Mouse (Mus musculus) heart, adult 18-20 months (tissue): ENCODE measurements around the gene Shox2. TPM values are rescaled to one million over a fixed set of nuclear protein-coding genes. Genes with fewer than 3 reads are reported as not detected.

Experiments
- DNase-seq, 2 experiments: peaks; one replicate each; pipeline ENCODE4 v3.0.0; 2021 to 2022; ENCODE audit warnings: mixed read lengths in 1 of 2
- total RNA-seq, 2 experiments: library from RNA; stranded (reverse); gene quantifications; 2 replicates each; pipeline ENCODE4 v1.2.3; 2021

The Shox2 gene
- total RNA-seq, 2 experiments from 2014 or later = 0.99 to 2.4 TPM

DNA sequence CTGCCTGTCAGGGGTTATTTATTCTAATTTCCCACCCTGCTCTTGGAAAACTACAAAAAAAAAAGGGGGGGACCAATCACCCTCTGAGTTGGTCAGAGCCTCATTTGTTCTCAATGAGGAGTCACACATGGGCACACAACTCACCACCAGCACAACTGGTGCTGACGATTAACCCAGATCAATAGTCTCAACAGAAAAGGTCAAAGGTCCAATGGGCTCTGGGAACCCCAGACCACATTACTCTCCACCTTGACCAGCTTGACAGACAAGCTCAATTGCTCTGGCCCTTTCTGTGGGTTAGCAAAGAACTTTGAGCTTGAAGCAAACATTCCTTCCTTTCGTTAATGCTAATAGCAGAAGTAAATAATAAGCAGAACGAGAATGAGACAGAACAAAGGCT is 16.7 kb downstream of the Shox2 start:
- no peak for DNase-seq

DNA sequence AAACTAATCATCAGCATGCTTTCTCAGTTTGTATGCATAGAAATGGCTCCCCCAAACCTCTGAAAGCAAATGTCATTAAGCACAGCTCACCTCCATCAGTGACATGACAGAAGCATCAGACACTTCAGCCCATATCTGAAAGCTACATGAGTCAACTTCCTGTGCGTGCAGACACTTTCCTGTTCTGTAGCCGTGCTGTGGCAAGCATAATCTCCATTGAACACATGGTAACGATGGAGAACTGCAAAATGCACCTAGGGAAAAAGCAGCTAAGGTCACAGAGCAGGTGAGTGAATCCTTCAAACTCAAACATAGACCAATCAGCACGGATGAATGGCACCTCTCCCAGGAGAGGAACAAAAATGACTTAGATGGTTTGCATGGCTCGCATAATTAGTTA is 21.6 kb downstream of the Shox2 start:
- DNase-seq = no peak

DNA sequence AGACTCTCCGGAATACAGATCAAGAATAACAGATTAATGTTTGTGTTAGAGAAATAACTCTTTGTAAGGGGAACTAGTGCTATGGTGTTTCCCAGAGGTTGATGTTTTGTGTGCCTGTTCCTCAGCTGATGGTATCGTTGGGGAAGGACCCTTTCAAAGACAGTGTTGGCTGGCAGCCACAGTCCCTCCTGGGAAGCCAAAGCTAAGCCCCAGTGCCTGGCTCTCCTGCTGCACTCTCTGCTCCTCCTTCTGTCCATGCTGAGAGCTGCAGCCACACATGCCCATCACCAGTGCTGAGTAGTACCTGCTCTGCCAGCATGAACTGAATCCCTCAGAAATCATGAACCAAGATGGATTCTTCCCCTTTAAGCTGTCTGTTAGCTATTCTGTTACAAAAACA is 26.4 kb downstream of the Shox2 start:
- DNase-seq = no peak

DNA sequence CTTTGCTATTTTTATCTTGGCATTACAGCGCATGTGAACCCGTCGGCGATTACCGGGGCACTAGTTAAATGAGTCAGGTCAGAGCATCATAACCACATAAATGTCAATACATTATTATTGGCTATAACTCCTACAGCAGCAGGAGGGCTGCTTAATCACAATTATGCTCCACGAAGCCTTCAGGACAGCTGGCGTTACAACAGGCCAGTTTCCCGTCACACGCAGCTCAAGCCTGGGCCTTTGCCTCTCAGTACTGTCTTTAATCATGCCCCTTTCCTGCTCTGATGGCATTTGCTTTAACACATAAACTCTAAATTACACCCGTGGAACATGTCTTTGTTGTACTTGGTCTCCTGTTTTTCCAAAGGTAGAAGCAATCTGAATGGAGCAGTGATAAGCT is 41.9 kb downstream of the Shox2 start:
- DNase-seq = no peak

DNA sequence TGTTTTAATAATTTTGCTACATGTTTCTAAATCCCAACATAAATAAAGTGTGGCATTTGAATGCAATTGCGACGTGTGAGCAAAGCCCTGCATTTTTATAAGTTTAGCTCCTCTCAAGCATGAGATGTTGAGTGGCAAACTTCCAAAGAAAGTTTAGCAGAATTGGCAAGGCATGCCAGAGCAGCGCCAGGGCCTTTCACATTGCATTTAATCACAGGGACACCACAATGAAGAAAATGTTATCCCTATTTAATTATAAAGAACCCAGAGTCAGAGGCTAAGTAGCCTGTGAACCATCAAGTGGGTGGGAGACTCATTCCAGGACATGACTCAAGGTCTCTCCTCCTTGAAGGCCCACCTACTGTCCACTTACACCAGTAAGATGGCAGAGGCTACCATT is 59.1 kb downstream of the Shox2 start:
- no peak for DNase-seq

Other genes starting within 250 kb of the Shox2 start
- gene Rsrc1, start 381 bp downstream of the Shox2 start, total RNA-seq = 10 to 100 TPM; 10.6 to 13.3 TPM